Mouse (Mus musculus) cerebellum, adult 2 months (tissue): ENCODE results near the gene Wfdc1.

Experiments
- CTCF ChIP-seq: fragments of 200-500 bp; IDR thresholded peaks from 2 replicates; pipeline ENCODE4 v1.5.1; 2011; ENCODE audit warnings: low read depth, mild to moderate bottlenecking, control low read depth, low read length, moderate library complexity, borderline replicate concordance; ENCODE audit not compliant: insufficient read depth
- POLR2A ChIP-seq: fragments of 200-500 bp; IDR thresholded peaks from 2 replicates; pipeline ENCODE4 v1.6.1; 2011; ENCODE audit warnings: low read length, control low read depth, borderline replicate concordance; ENCODE audit not compliant: insufficient read depth

GRCm38 (mm10) chr8:119715221-119715620 lies 49.1 kb downstream of the Wfdc1 start:
- TF ChIP-seq POLR2A: no peak
- no peak for TF ChIP-seq CTCF
